Mouse (Mus musculus) MEL (cell line): ENCODE measurements around the gene Angpt4. TPM values are rescaled to one million over a fixed set of nuclear protein-coding genes. Genes with fewer than 3 reads are reported as not detected.

ENCODE experiments used
- DNase-seq: peaks from one replicate; pipeline ENCODE4 v3.0.0; 2011; ENCODE audit warnings: low read depth, low spot score
- H3K27ac ChIP-seq: 2 replicates; pipeline ENCODE4 v1.5.1; 2012; ENCODE audit warnings: low read depth, mild to moderate bottlenecking, control low read depth, low read length, moderate library complexity; ENCODE audit not compliant: control insufficient read depth
- H3K27me3 ChIP-seq, 2 experiments: fragments of 150-350 bp in 1 of 2; sonication (generic) in 1 of 2; 2 replicates each; pipeline ENCODE4 v1.6.1; 2012; ENCODE audit warnings: low read length in 2 of 2, mild to moderate bottlenecking in 2 of 2, improper control_type of control experiment in 1 of 2, moderate library complexity in 1 of 2; ENCODE audit not compliant: insufficient read depth in 2 of 2, control insufficient read depth in 1 of 2
- H3K36me3 ChIP-seq, 2 experiments: 2 replicates each; pipeline ENCODE4 v1.6.1; 2012 to 2014; ENCODE audit warnings: low read length in 2 of 2, improper control_type of control experiment in 1 of 2, inconsistent platforms in 1 of 2, mild to moderate bottlenecking in 1 of 2; ENCODE audit not compliant: insufficient read depth in 2 of 2, control insufficient read depth in 1 of 2
- H3K4me1 ChIP-seq, 2 experiments: fragments of 150-350 bp in 1 of 2; sonication (generic) in 1 of 2; 2 replicates each; pipeline ENCODE4 v1.6.1; 2012; ENCODE audit warnings: low read length in 2 of 2, improper control_type of control experiment in 1 of 2, mild to moderate bottlenecking in 1 of 2; ENCODE audit not compliant: insufficient read depth in 2 of 2, control insufficient read depth in 1 of 2
- H3K4me3 ChIP-seq, 2 experiments: fragments of 150-350 bp in 1 of 2; sonication (generic) in 1 of 2; 2 replicates each; pipeline ENCODE4 v1.5.1; 2012; ENCODE audit warnings: low read depth in 2 of 2, low read length in 2 of 2, mild to moderate bottlenecking in 2 of 2, moderate library complexity in 2 of 2, control low read depth in 1 of 2, improper control_type of control experiment in 1 of 2; ENCODE audit not compliant: control insufficient read depth in 1 of 2, insufficient read depth in 1 of 2
- H3K79me2 ChIP-seq: 2 replicates; pipeline ENCODE4 v1.6.1; 2012; ENCODE audit warnings: mild to moderate bottlenecking, low read length, moderate library complexity; ENCODE audit not compliant: control insufficient read depth, poor library complexity, insufficient read depth
- H3K9ac ChIP-seq: 2 replicates; pipeline ENCODE4 v1.6.1; 2012; ENCODE audit warnings: low read depth, mild to moderate bottlenecking, control low read depth, low read length, moderate library complexity; ENCODE audit not compliant: control insufficient read depth, poor library complexity, severe bottlenecking
- H3K9me3 ChIP-seq: fragments of 150-350 bp; sonication (generic); replicated peaks from 2 replicates; pipeline ENCODE4 v1.6.1; 2012; ENCODE audit warnings: mild to moderate bottlenecking, low read length, improper control_type of control experiment, moderate library complexity; ENCODE audit not compliant: insufficient read depth
- BHLHE40 ChIP-seq: IDR thresholded peaks from 2 replicates; pipeline ENCODE4 v1.6.1; 2012; ENCODE audit warnings: low read depth, mild to moderate bottlenecking, inconsistent platforms, low read length, improper control_type of control experiment, borderline replicate concordance
- CHD1 ChIP-seq: IDR thresholded peaks from 2 replicates; pipeline ENCODE4 v1.6.1; 2012; ENCODE audit warnings: low read depth, mild to moderate bottlenecking, inconsistent platforms, low read length, improper control_type of control experiment
- CHD2 ChIP-seq: IDR thresholded peaks from 2 replicates; pipeline ENCODE4 v1.6.1; 2011; ENCODE audit warnings: low read length, improper control_type of control experiment
- CTCF ChIP-seq, 3 experiments: IDR thresholded peaks in 2 of 3; conservative IDR thresholded peaks in 1 of 3; 2 replicates each; pipeline ENCODE4 v1.5.1; 2011 to 2012; ENCODE audit warnings: low read length in 3 of 3, low read depth in 2 of 3, mild to moderate bottlenecking in 2 of 3, improper control_type of control experiment in 1 of 3, inconsistent platforms in 1 of 3, mixed read lengths in 1 of 3, moderate library complexity in 1 of 3; ENCODE audit not compliant: control insufficient read depth in 1 of 3, insufficient read depth in 1 of 3, poor library complexity in 1 of 3, severe bottlenecking in 1 of 3
- E2F4 ChIP-seq: IDR thresholded peaks from 2 replicates; pipeline ENCODE4 v1.6.1; 2011; ENCODE audit warnings: low read depth, low read length, improper control_type of control experiment, borderline replicate concordance
- ELF1 ChIP-seq: IDR thresholded peaks from 2 replicates; pipeline ENCODE4 v1.6.1; 2014; ENCODE audit warnings: low read depth, mild to moderate bottlenecking, inconsistent platforms, low read length, improper control_type of control experiment, moderate library complexity
- EP300 ChIP-seq, 2 experiments: IDR thresholded peaks; 2 replicates each; pipeline ENCODE4 v1.6.1; 2011; ENCODE audit warnings: improper control_type of control experiment in 2 of 2, low read length in 2 of 2, low read depth in 1 of 2, mild to moderate bottlenecking in 1 of 2
- ETS1 ChIP-seq: IDR thresholded peaks from 2 replicates; pipeline ENCODE4 v1.6.1; 2012; ENCODE audit warnings: low read depth, mild to moderate bottlenecking, inconsistent platforms, low read length, improper control_type of control experiment, moderate library complexity
- GABPA ChIP-seq: IDR thresholded peaks from 2 replicates; pipeline ENCODE4 v1.6.1; 2012; ENCODE audit warnings: low read depth, mild to moderate bottlenecking, inconsistent platforms, low read length, improper control_type of control experiment, moderate library complexity
- GATA1 ChIP-seq: IDR thresholded peaks from 2 replicates; pipeline ENCODE4 v1.6.1; 2011; ENCODE audit warnings: low read depth, low read length, improper control_type of control experiment
- HCFC1 ChIP-seq: IDR thresholded peaks from 2 replicates; pipeline ENCODE4 v1.6.1; 2012; ENCODE audit warnings: low read depth, mild to moderate bottlenecking, inconsistent platforms, low read length, improper control_type of control experiment, moderate library complexity
- JUND ChIP-seq: IDR thresholded peaks from 2 replicates; pipeline ENCODE4 v1.6.1; 2011; ENCODE audit warnings: low read depth, mild to moderate bottlenecking, improper control_type of control experiment, low read length
- MAZ ChIP-seq: IDR thresholded peaks from 2 replicates; pipeline ENCODE4 v1.6.1; 2012; ENCODE audit warnings: low read depth, mild to moderate bottlenecking, inconsistent platforms, low read length, improper control_type of control experiment
- MEF2A ChIP-seq: IDR thresholded peaks from 2 replicates; pipeline ENCODE4 v1.6.1; 2014; ENCODE audit warnings: low read depth, mild to moderate bottlenecking, inconsistent platforms, low read length, improper control_type of control experiment; ENCODE audit not compliant: poor library complexity, insufficient replicate concordance, severe bottlenecking; ENCODE audit errors: extremely low read depth
- MYB ChIP-seq: IDR thresholded peaks from 2 replicates; pipeline ENCODE4 v1.6.1; 2011; ENCODE audit warnings: mild to moderate bottlenecking, low read depth, low read length, improper control_type of control experiment
- MYC ChIP-seq: IDR thresholded peaks from 2 replicates; pipeline ENCODE4 v1.6.1; 2011; ENCODE audit warnings: low read depth, mild to moderate bottlenecking, low read length, improper control_type of control experiment, moderate library complexity
- NRF1 ChIP-seq: IDR thresholded peaks from 2 replicates; pipeline ENCODE4 v1.6.1; 2014; ENCODE audit warnings: low read depth, mild to moderate bottlenecking, inconsistent platforms, low read length, improper control_type of control experiment, moderate library complexity; ENCODE audit not compliant: poor library complexity, insufficient read depth, severe bottlenecking
- POLR2A ChIP-seq, 2 experiments: IDR thresholded peaks; 2 replicates each; pipeline ENCODE4 v1.6.1; 2011 to 2012; ENCODE audit warnings: low read length in 2 of 2, mild to moderate bottlenecking in 2 of 2, control low read depth in 1 of 2, improper control_type of control experiment in 1 of 2, low read depth in 1 of 2, moderate library complexity in 1 of 2; ENCODE audit not compliant: control insufficient read depth in 1 of 2, insufficient read depth in 1 of 2, poor library complexity in 1 of 2
- POLR2AphosphoS2 ChIP-seq: IDR thresholded peaks from 2 replicates; pipeline ENCODE4 v1.6.1; 2011; ENCODE audit warnings: low read length, improper control_type of control experiment
- RAD21 ChIP-seq: IDR thresholded peaks from 2 replicates; pipeline ENCODE4 v1.6.1; 2011; ENCODE audit warnings: mild to moderate bottlenecking, low read depth, low read length, improper control_type of control experiment
- RCOR1 ChIP-seq: IDR thresholded peaks from 2 replicates; pipeline ENCODE4 v1.6.1; 2012; ENCODE audit warnings: low read depth, mild to moderate bottlenecking, inconsistent platforms, low read length, improper control_type of control experiment
- SIN3A ChIP-seq: IDR thresholded peaks from 2 replicates; pipeline ENCODE4 v1.6.1; 2012; ENCODE audit warnings: low read length, improper control_type of control experiment, inconsistent platforms
- SMC3 ChIP-seq: IDR thresholded peaks from 2 replicates; pipeline ENCODE4 v1.6.1; 2011; ENCODE audit warnings: low read depth, low read length, improper control_type of control experiment
- TAL1 ChIP-seq: IDR thresholded peaks from 2 replicates; pipeline ENCODE4 v1.6.1; 2012; ENCODE audit warnings: mild to moderate bottlenecking, inconsistent platforms, low read length, moderate library complexity, mixed read lengths
- TBP ChIP-seq: IDR thresholded peaks from 2 replicates; pipeline ENCODE4 v1.8.0; 2011; ENCODE audit warnings: low read depth, low read length, improper control_type of control experiment
- USF1 ChIP-seq: IDR thresholded peaks from 2 replicates; pipeline ENCODE4 v1.6.1; 2014; ENCODE audit warnings: low read depth, mild to moderate bottlenecking, inconsistent platforms, low read length, improper control_type of control experiment, moderate library complexity
- USF2 ChIP-seq, 2 experiments: IDR thresholded peaks; 2 replicates each; pipeline ENCODE4 v1.6.1; 2011 to 2012; ENCODE audit warnings: improper control_type of control experiment in 2 of 2, low read length in 2 of 2, borderline replicate concordance in 1 of 2, inconsistent platforms in 1 of 2, low read depth in 1 of 2, mild to moderate bottlenecking in 1 of 2; ENCODE audit not compliant: insufficient read depth in 1 of 2
- ZC3H11A ChIP-seq: IDR thresholded peaks from 2 replicates; pipeline ENCODE4 v1.6.1; 2012; ENCODE audit warnings: low read depth, mild to moderate bottlenecking, inconsistent platforms, low read length, improper control_type of control experiment
- ZKSCAN1 ChIP-seq: IDR thresholded peaks from 2 replicates; pipeline ENCODE4 v1.6.1; 2012; ENCODE audit warnings: low read depth, mild to moderate bottlenecking, inconsistent platforms, low read length, improper control_type of control experiment, moderate library complexity
- polyA plus RNA-seq, 2 experiments: library from polyadenylated mRNA; stranded (reverse) in 1 of 2; unstranded in 1 of 2; fragments of >175 nt in 1 of 2; fragments of >200 nt in 1 of 2; gene quantifications; 2 replicates each; pipeline versions ENCODE4 v1.2.1 to v1.2.4; 2012; ENCODE audit warnings: low replicate concordance in 2 of 2, low read depth in 1 of 2; ENCODE audit not compliant: insufficient read length in 2 of 2, insufficient read depth in 1 of 2, missing spikeins in 1 of 2
- total RNA-seq: library from RNA; depleted of rRNA; stranded (reverse); fragments of 300-350 nt; gene quantifications from 2 replicates; pipeline ENCODE4 v1.2.3, GENCODE M21; 2012; rRNA removed

The Angpt4 gene
- total RNA-seq (not detected in 2 replicates), polyA plus RNA-seq (not detected)

GRCm38 (mm10) chr2:151910919-151911500 lies at the start of gene Angpt4:
Gene Angpt4 (plus strand): TSS chr2:151911210.
- TF ChIP-seq POLR2A (IDR thresholded peaks at IDR 0.05; ENCODE audit: control insufficient read depth in 1 of 2, insufficient read depth in 1 of 2, low read depth in 1 of 2, low read length in 2 of 2, poor library complexity in 1 of 2) = no peak
- no peak for TF ChIP-seq HCFC1
- no peak for TF ChIP-seq POLR2AphosphoS2
- TF ChIP-seq GABPA = no peak
- TF ChIP-seq ZKSCAN1 = no peak
- no peak for TF ChIP-seq EP300 (IDR thresholded peaks at IDR 0.05; ENCODE audit: low read depth in 1 of 2, low read length in 2 of 2)
- no peak for TF ChIP-seq SIN3A
- no peak for TF ChIP-seq NRF1
- no peak for TF ChIP-seq MEF2A
- TF ChIP-seq TAL1 = no peak
- no peak for TF ChIP-seq CHD1
- no peak for TF ChIP-seq E2F4
- no peak for TF ChIP-seq BHLHE40
- no peak for TF ChIP-seq ELF1
- Histone ChIP-seq H3K9ac (no peak within 1 kb of the TSS), H3K27ac (no peak within 1 kb of the TSS), H3K9me3 (no peaks in the 10 kb centered on the region), H3K79me2 (no peaks in the 10 kb centered on the region), H3K4me3 (no peak within 1 kb of the TSS), H3K27me3 (no peaks in the 10 kb centered on the region), H3K4me1 (no peaks in the 10 kb centered on the region), H3K36me3 (no peaks in the 10 kb centered on the region)
- no peak for DNase-seq

- Histone ChIP-seq H3K27me3 (peaks cover 0 to 9% of the 10 kb centered on the region in 2 experiments; a peak in 1 of 4 replicates), H3K27ac (no peak overlapping the region), H3K9ac (no peak overlapping the region), H3K9me3 (no peaks in the 10 kb centered on the region), H3K36me3 (no peaks in the 10 kb centered on the region), H3K4me1 (no peaks in the 10 kb centered on the region), H3K79me2 (no peaks in the 10 kb centered on the region), H3K4me3 (no peak overlapping the region)
- DNase-seq = peak; percentile 28
- no peak for TF ChIP-seq CHD2
- no peak for TF ChIP-seq ETS1
- TF ChIP-seq GATA1 = no peak
- TF ChIP-seq USF2 (IDR thresholded peaks at IDR 0.05; ENCODE audit: borderline replicate concordance in 1 of 2, insufficient read depth in 1 of 2, low read depth in 1 of 2, low read length in 2 of 2) = no peak
- no peak for TF ChIP-seq TBP
- TF ChIP-seq JUND = no peak
- no peak for TF ChIP-seq CHD1
- TF ChIP-seq MYC = no peak
- no peak for TF ChIP-seq MYB
- TF ChIP-seq SMC3 = peak; percentile 20
- no peak for TF ChIP-seq USF1
- TF ChIP-seq MAZ = no peak
- TF ChIP-seq SIN3A = no peak
- TF ChIP-seq CTCF (IDR thresholded peaks at IDR 0.05 in 2 of 3, conservative IDR thresholded peaks at IDR 0.05 in 1 of 3; ENCODE audit: control insufficient read depth in 1 of 3, insufficient read depth in 1 of 3, low read depth in 2 of 3, low read length in 3 of 3, poor library complexity in 1 of 3, severe bottlenecking in 1 of 3) = peak; percentile 38 to 71 (median 65)
- no peak for TF ChIP-seq E2F4
- TF ChIP-seq RCOR1 = no peak
- no peak for TF ChIP-seq NRF1
- peak; percentile 11 for TF ChIP-seq RAD21
- TF ChIP-seq EP300 (IDR thresholded peaks at IDR 0.05; ENCODE audit: low read depth in 1 of 2, low read length in 2 of 2) = no peak
- no peak for TF ChIP-seq ZC3H11A
- no peak for TF ChIP-seq TAL1
Observed at GRCm38 (mm10) chr2:151862257-151862810, 48.7 kb upstream of the Angpt4 start.
